Mouse (Mus musculus) hindbrain, embryonic 14.5 days (tissue): ENCODE measurements around the gene Stag3. TPM values are rescaled to one million over a fixed set of nuclear protein-coding genes. Genes with fewer than 3 reads are reported as not detected.

Experiments
- ATAC-seq: fragments of 200-750 bp; cut with Nextera tagmentation; 2 replicates; pipeline ENCODE4 v1.8.0; 2017; ENCODE audit warnings: moderate number of reproducible peaks, mild to moderate bottlenecking, moderate TSS enrichment, moderate library complexity; ENCODE audit not compliant: low FRiP score
- DNase-seq: peaks from one replicate; pipeline ENCODE4 v3.0.0-alpha.2; 2015; ENCODE audit warnings: low spot score
- H3K27ac ChIP-seq: fragments of 300-500 bp; sonication (generic); 2 replicates; pipeline ENCODE4 v1.5.1; 2014; ENCODE audit warnings: mild to moderate bottlenecking, moderate library complexity
- H3K27me3 ChIP-seq: fragments of 300-500 bp; sonication (generic); 2 replicates; pipeline ENCODE4 v1.6.1; 2014; ENCODE audit warnings: mild to moderate bottlenecking, low read length, mixed read lengths; ENCODE audit not compliant: control insufficient read depth, insufficient read depth
- H3K36me3 ChIP-seq: fragments of 300-500 bp; sonication (generic); replicated peaks from 2 replicates; pipeline ENCODE4 v1.6.1; 2014; ENCODE audit not compliant: control insufficient read depth, insufficient read depth
- H3K4me1 ChIP-seq: fragments of 300-500 bp; sonication (generic); replicated peaks from 2 replicates; pipeline ENCODE4 v1.6.1; 2014; ENCODE audit warnings: antibody characterized with exemption, low read length, mixed read lengths; ENCODE audit not compliant: control insufficient read depth, insufficient read depth
- H3K4me2 ChIP-seq: fragments of 300-500 bp; sonication (generic); replicated peaks from 2 replicates; pipeline ENCODE4 v1.6.1; 2014; ENCODE audit warnings: mild to moderate bottlenecking, moderate library complexity
- H3K4me3 ChIP-seq: fragments of 300-500 bp; sonication (generic); replicated peaks from 2 replicates; pipeline ENCODE4 v1.5.1; 2014; ENCODE audit warnings: mild to moderate bottlenecking, low read length
- H3K9ac ChIP-seq: fragments of 300-500 bp; sonication (generic); 2 replicates; pipeline ENCODE4 v1.6.1; 2014
- H3K9me3 ChIP-seq: fragments of 300-500 bp; sonication (generic); 2 replicates; pipeline ENCODE4 v1.6.1; 2016; ENCODE audit warnings: low read length; ENCODE audit not compliant: control insufficient read depth
- WGBS: fragments of 180-500 bp; shearing (Covaris S2); extraction: QIAGEN DNeasy Blood & Tissue Kit; methylation state at CpG from one replicate; pipeline ENCODE4 v1.1.7; 2014; 5-methylcytosine and 5-hydroxymethylcytosine counted together
- polyA plus RNA-seq: library from polyadenylated mRNA; unstranded; fragments of >200 nt; fragmentation: Nextera tagmentation; extraction: Ambion mirVana; gene quantifications from 2 replicates; pipeline ENCODE4 v1.2.1, GENCODE M21; 2014

Gene Stag3
- polyA plus RNA-seq, 1 experiment from 2014 or later, result 9.0 TPM

DNA sequence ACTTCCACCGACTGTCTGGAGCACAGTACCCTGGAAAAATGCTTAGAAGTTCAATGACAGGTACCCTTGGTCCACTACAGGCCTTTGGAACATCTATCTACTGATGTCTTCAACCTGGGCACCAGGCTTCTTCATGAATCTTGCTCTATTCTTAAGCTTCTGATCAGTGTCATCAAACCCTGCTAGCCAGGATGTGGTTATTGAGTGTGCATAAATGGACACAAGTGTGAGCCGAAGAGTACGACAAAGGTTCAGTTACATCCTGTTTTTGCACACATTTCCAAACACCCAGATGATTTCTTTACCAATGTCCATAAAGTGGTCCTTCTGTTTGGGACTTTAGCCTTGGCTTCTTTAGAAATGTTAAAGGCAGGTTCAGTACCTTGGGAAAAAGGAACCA is 63.2 kb downstream of the Stag3 start:
- H3K4me3 ChIP-seq, result no peak overlapping the region
- H3K9ac ChIP-seq, result no peak overlapping the region
- DNase-seq (no peak), ATAC-seq (no peak)
- no peaks in the 10 kb centered on the region for H3K27me3 ChIP-seq
- no peaks in the 10 kb centered on the region for H3K4me1 ChIP-seq
- no peaks in the 10 kb centered on the region for H3K36me3 ChIP-seq
- no peaks in the 10 kb centered on the region for H3K9me3 ChIP-seq
- no peak overlapping the region for H3K4me2 ChIP-seq
- H3K27ac ChIP-seq, result no peak overlapping the region
- WGBS, result 92% methylated on average over 3 of the region's 3 CpGs

Other genes with a start within 250 kb of the Stag3 start
- gene Smok3c, start 227.0 kb upstream of the Stag3 start, polyA plus RNA-seq, result not detected in 2 replicates
- 31.2 and 34.1 TPM in 2 replicates for gene Zkscan1, start 195.2 kb upstream of the Stag3 start, polyA plus RNA-seq
- gene Zscan21, start 163.3 kb upstream of the Stag3 start, polyA plus RNA-seq, result 84.0 and 88.2 TPM in 2 replicates
- 17.9 and 21.4 TPM in 2 replicates for gene Zfp113, start 124.5 kb upstream of the Stag3 start, polyA plus RNA-seq
- 239 and 253 TPM in 2 replicates for gene Cops6, start 119.2 kb upstream of the Stag3 start, polyA plus RNA-seq
- 15.2 and 15.5 TPM in 2 replicates for gene Ap4m1, start 108.2 kb upstream of the Stag3 start, polyA plus RNA-seq
- gene Mcm7, start 107.8 kb upstream of the Stag3 start, polyA plus RNA-seq, result 71.6 and 78.1 TPM in 2 replicates
- gene Taf6, start 92.8 kb upstream of the Stag3 start, polyA plus RNA-seq, result 67.1 and 72.8 TPM in 2 replicates
- gene Cnpy4, start 92.8 kb upstream of the Stag3 start, polyA plus RNA-seq, result 29.5 and 31.5 TPM in 2 replicates
- gene Mblac1, start 85.9 kb upstream of the Stag3 start, polyA plus RNA-seq, result 12.5 and 13.6 TPM in 2 replicates
- gene Nxpe5, start 54.3 kb upstream of the Stag3 start, polyA plus RNA-seq, result 0.07 TPM in 1 of 2 replicates, not detected in the other
- 74.7 and 85.0 TPM in 2 replicates for gene Lamtor4, start 24.8 kb upstream of the Stag3 start, polyA plus RNA-seq
- gene BC037034, start 16.2 kb upstream of the Stag3 start, polyA plus RNA-seq, result 19.5 and 19.7 TPM in 2 replicates
- gene Gal3st4, start 7.4 kb upstream of the Stag3 start, polyA plus RNA-seq, result 2.6 and 2.9 TPM in 2 replicates
- gene Gm43720, start 282 bp upstream of the Stag3 start, polyA plus RNA-seq, result 0.15 TPM in 1 of 2 replicates, not detected in the other
- gene Gpc2, start 235 bp upstream of the Stag3 start, polyA plus RNA-seq, result 23.9 and 24.2 TPM in 2 replicates
- gene Pvrig, start 61.7 kb downstream of the Stag3 start, polyA plus RNA-seq, result 0.19 TPM in 1 of 2 replicates, not detected in the other
- gene Zfp157, start 161.2 kb downstream of the Stag3 start, polyA plus RNA-seq, result 65.9 and 72.2 TPM in 2 replicates